Mouse (Mus musculus) bone marrow, adult 2 months (tissue): ENCODE results near the gene Prkrip1.

Experiments
- CTCF ChIP-seq: fragments of 200-500 bp; IDR thresholded peaks from 2 replicates; pipeline ENCODE4 v1.5.1; 2011; ENCODE audit warnings: low read length, control low read depth; ENCODE audit not compliant: control insufficient read depth, insufficient read depth
- POLR2A ChIP-seq: fragments of 200-500 bp; IDR thresholded peaks from 2 replicates; pipeline ENCODE4 v1.6.1; 2011; ENCODE audit warnings: low read depth, mild to moderate bottlenecking, control low read depth, low read length, borderline replicate concordance; ENCODE audit not compliant: control insufficient read depth

GRCm38 (mm10) chr5:136170512-136171362, 28.0 kb downstream of the Prkrip1 start, which contains the start of gene Orai2:
- TF ChIP-seq POLR2A (peak; percentile 40; the same call in 1 of the 2 replicates), CTCF (no peak)
